Mouse (Mus musculus) heart, adult 2 months (tissue): ENCODE data around the gene Glyctk. TPM values are rescaled to one million over a fixed set of nuclear protein-coding genes. Genes with fewer than 3 reads are reported as not detected.

Experiments
- DNase-seq, 2 experiments: peaks; one replicate each; pipeline ENCODE4 v3.0.0; 2021
- H3K27ac ChIP-seq: fragments of 200-600 bp; 2 replicates; pipeline ENCODE4 v1.8.1; 2022
- H3K27me3 ChIP-seq: fragments of 200-500 bp; 2 replicates; pipeline ENCODE4 v1.6.1; 2012; ENCODE audit warnings: mild to moderate bottlenecking, low read length, inconsistent platforms, mixed read lengths; ENCODE audit not compliant: control insufficient read depth, insufficient read depth
- H3K36me3 ChIP-seq: fragments of 200-500 bp; 2 replicates; pipeline ENCODE4 v1.6.1; 2012; ENCODE audit warnings: low read length, inconsistent platforms; ENCODE audit not compliant: control insufficient read depth, insufficient read depth
- H3K4me1 ChIP-seq: fragments of 200-500 bp; 2 replicates; pipeline ENCODE4 v1.6.1; 2011; ENCODE audit warnings: low read length; ENCODE audit not compliant: control insufficient read depth, insufficient read depth
- H3K4me3 ChIP-seq: fragments of 200-600 bp; 2 replicates; pipeline ENCODE4 v1.8.1; 2022
- H3K79me2 ChIP-seq: fragments of 200-500 bp; replicated peaks from 2 replicates; pipeline ENCODE4 v1.6.1; 2012; ENCODE audit warnings: mild to moderate bottlenecking, inconsistent platforms, low read length, moderate library complexity, mixed read lengths; ENCODE audit not compliant: control insufficient read depth, insufficient read depth
- H3K9ac ChIP-seq: fragments of 200-500 bp; 2 replicates; pipeline ENCODE4 v1.6.1; 2012; ENCODE audit warnings: low read depth, mild to moderate bottlenecking, control low read depth, inconsistent platforms, low read length, mixed read lengths
- CTCF ChIP-seq: fragments of 200-600 bp; IDR thresholded peaks from 2 replicates; pipeline ENCODE4 v1.8.1; 2022; ENCODE audit warnings: antibody characterized with exemption, mild to moderate bottlenecking, moderate library complexity
- EP300 ChIP-seq: fragments of 200-500 bp; IDR thresholded peaks from 2 replicates; pipeline ENCODE4 v1.6.1; 2011; ENCODE audit warnings: low read depth, low read length, control low read depth; ENCODE audit not compliant: insufficient read depth
- POLR2A ChIP-seq: fragments of 200-500 bp; IDR thresholded peaks from 2 replicates; pipeline ENCODE4 v1.6.1; 2011; ENCODE audit warnings: mild to moderate bottlenecking, low read depth, low read length, control low read depth; ENCODE audit not compliant: insufficient read depth
- WGBS: fragments of 180-500 bp; shearing (Covaris S2); methylation state at CpG from one replicate; pipeline ENCODE4 v1.1.7; 2018; 5-methylcytosine and 5-hydroxymethylcytosine counted together
- intact Hi-C: fragments of 180-260 bp; cut with DNase I; formaldehyde crosslinking; loops from one replicate; pipeline ENCODE4 v1.15.1; 2025
- long read RNA-seq: library from polyadenylated mRNA; stranded (forward); transcript quantifications from one replicate; pipeline ENCODE4 v2.0.0, GENCODE M21; 2021
- polyA plus RNA-seq: library from polyadenylated mRNA; depleted of rRNA; stranded (reverse); fragments of >200 nt; gene quantifications from 2 replicates; pipeline ENCODE4 v1.2.3, GENCODE M21; 2012; rRNA removed
- total RNA-seq, 2 experiments: library from RNA; stranded (reverse); gene quantifications; 2 replicates each; pipeline ENCODE4 v1.2.3; 2021

The Glyctk gene
- total RNA-seq, result 1 to 10 TPM; 1.6 to 2.3 TPM
- polyA plus RNA-seq, result 2.0 and 3.4 TPM in 2 replicates
- long read RNA-seq, partial matches to known transcripts, result 0 of 2 reads
- long read RNA-seq, other reads (novel, unspliced or antisense), result 2 of 2 reads

DNA sequence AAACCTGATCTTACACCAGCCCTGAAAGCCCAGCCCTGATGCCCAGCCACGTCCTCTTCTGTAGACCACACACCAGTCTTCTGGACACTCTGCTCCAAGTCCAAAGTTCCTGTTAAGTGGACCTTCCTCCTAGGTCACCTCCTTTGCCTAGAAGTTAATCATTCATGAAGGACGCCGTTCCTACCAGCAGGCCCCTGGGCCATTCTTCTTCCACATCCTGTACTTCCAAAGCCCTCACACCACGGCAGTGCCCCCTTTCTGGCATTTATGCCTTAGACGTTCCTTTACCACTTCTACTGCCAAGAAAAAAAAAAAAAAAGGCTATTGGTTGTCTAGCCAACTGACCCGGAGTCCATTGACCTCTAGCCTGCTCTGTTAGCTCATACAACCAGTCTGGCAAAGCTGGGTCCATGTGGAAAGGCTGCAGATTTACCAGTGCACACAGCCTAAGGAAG is at the start of gene Glyctk:
TSS of gene Glyctk (minus strand) at position 102 of the 455 bp plus-strand sequence.
- TF ChIP-seq EP300, result no peak
- TF ChIP-seq POLR2A, result no peak
- no peak for TF ChIP-seq CTCF
- intact Hi-C loops, result loop anchor here (5.0 kb wide), 1 partner anchor 54 kb away; no protein-coding TSS in a partner anchor
- Histone ChIP-seq H3K36me3 (no peaks in the 10 kb centered on the region), H3K27me3 (no peaks in the 10 kb centered on the region), H3K27ac (no peak within 1 kb of the TSS), H3K4me3 (no peak within 1 kb of the TSS), H3K9ac (no peak within 1 kb of the TSS), H3K79me2 (no peaks in the 10 kb centered on the region), H3K4me1 (no peaks in the 10 kb centered on the region; the same call in 1 of the 2 replicates)
- no peak for DNase-seq
- 73% methylated on average over 6 of the region's 6 CpGs for whole genome bisulfite sequencing

GRCm38 (mm10) chr9:106206515-106206914 is 48.6 kb upstream of the Glyctk start:
- Histone ChIP-seq H3K27ac (peak overlapping the region; percentile 95), H3K4me3 (peak overlapping the region; percentile 46), H3K36me3 (no peaks in the 10 kb centered on the region), H3K9ac (peak overlapping the region; percentile 74), H3K79me2 (peaks cover 5% of the 10 kb centered on the region), H3K27me3 (no peaks in the 10 kb centered on the region), H3K4me1 (peaks cover 17% of the 10 kb centered on the region)
- 14% methylated on average over 2 of the region's 2 CpGs for WGBS
- intact Hi-C loops, result no loop called here
- DNase-seq, result peak; percentile 62 to 75
- no peak for TF ChIP-seq CTCF
- TF ChIP-seq POLR2A, result peak; percentile 96
- no peak for TF ChIP-seq EP300

DNA sequence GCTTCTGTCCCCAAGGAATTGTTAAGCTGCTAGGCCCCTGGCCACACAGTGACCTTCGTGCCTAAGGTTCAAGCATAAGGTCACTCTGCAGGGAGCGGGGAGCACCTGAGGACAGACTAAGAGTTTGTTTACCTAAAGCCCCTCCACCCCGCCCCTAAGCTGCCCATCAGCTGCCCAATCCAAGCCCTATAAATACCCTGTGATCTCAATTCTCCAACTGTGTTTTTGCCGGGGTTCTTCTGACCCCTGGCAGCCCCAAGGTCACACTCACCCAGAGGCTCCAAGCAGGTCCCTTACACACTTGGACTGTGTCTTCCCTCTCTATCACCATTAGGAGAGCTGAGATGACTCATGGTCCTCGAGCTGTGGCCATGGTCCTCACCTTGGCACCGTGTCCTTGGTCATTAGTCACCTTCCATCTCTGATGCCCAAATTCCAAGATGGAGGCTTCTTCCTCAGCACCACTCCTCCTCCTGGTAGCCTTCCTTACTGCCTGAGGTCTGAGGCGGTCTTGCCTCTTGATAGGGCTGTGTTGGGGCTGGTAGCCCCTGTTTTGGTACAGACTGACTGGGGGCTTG is 47.9 kb upstream of the Glyctk start:
- H3K27ac ChIP-seq, result peak overlapping the region; percentile 95
- no peak overlapping the region for H3K4me3 ChIP-seq
- TF ChIP-seq CTCF, result no peak
- no peak for TF ChIP-seq EP300
- TF ChIP-seq POLR2A, result no peak
- H3K9ac ChIP-seq, result no peak overlapping the region
- no peak for DNase-seq
- peaks cover 5% of the 10 kb centered on the region for H3K79me2 ChIP-seq
- WGBS, result 61% methylated on average over 7 of the region's 7 CpGs
- intact Hi-C loops, result no loop called here
- H3K4me1 ChIP-seq, result peaks cover 15% of the 10 kb centered on the region
- H3K36me3 ChIP-seq, result no peaks in the 10 kb centered on the region
- H3K27me3 ChIP-seq, result no peaks in the 10 kb centered on the region

- peak overlapping the region; percentile 37; the same call in 1 of the 2 replicates for H3K9ac ChIP-seq
- H3K27ac ChIP-seq, result peak overlapping the region; percentile 95
- TF ChIP-seq POLR2A, result no peak
- no peak for TF ChIP-seq CTCF
- no peak for TF ChIP-seq EP300
- DNase-seq, result peak in 1 of 2 experiments; percentile 51
- peak overlapping the region; percentile 82 for H3K4me3 ChIP-seq
- 31% methylated on average over 7 of the region's 7 CpGs for WGBS
- peaks cover 5% of the 10 kb centered on the region for H3K79me2 ChIP-seq
- intact Hi-C loops, result loop anchor here (5.0 kb wide), 1 partner anchor 228 kb away; no protein-coding TSS in a partner anchor
- no peaks in the 10 kb centered on the region for H3K27me3 ChIP-seq
- H3K36me3 ChIP-seq, result no peaks in the 10 kb centered on the region
- H3K4me1 ChIP-seq, result peaks cover 17% of the 10 kb centered on the region
These were observed 46.3 kb upstream of the Glyctk start for GRCm38 (mm10) chr9:106203990-106204851.

GRCm38 (mm10) chr9:106202819-106203636 is 45.1 kb upstream of the Glyctk start, which contains the start of gene Twf2:
TSS of gene Twf2 (plus strand) at chr9:106203108.
- 2% methylated on average over 39 of the region's 61 CpGs for WGBS
- H3K4me1 ChIP-seq, result peaks cover 19% of the 10 kb centered on the region
- peaks cover 5% of the 10 kb centered on the region for H3K79me2 ChIP-seq
- no peaks in the 10 kb centered on the region for H3K27me3 ChIP-seq
- no peaks in the 10 kb centered on the region for H3K36me3 ChIP-seq
- peak within 1 kb of the TSS; percentile 82 for H3K4me3 ChIP-seq
- H3K27ac ChIP-seq, result peak within 1 kb of the TSS; percentile 95
- intact Hi-C loops, result loop anchor here (5.0 kb wide), 1 partner anchor 229 kb away; no protein-coding TSS in a partner anchor
- TF ChIP-seq EP300, result 0 out of 2 replicates have a peak, but pooled peaks have one; percentile 5
- peak; percentile 77 for TF ChIP-seq POLR2A
- no peak for TF ChIP-seq CTCF
- peak; percentile 97 to 98 for DNase-seq
- H3K9ac ChIP-seq, result peak within 1 kb of the TSS; percentile 77
